Mouse (Mus musculus) lung, postnatal 0 days (tissue): ENCODE measurements around the gene Dvl1.

ENCODE experiments used
- CTCF ChIP-seq: IDR thresholded peaks from 2 replicates; pipeline ENCODE4 v1.5.1; 2016; ENCODE audit warnings: antibody characterized with exemption, mild to moderate bottlenecking
- EP300 ChIP-seq: IDR thresholded peaks from 2 replicates; pipeline ENCODE4 v1.6.1; 2016; ENCODE audit warnings: antibody characterized with exemption, mild to moderate bottlenecking, control low read depth

DNA sequence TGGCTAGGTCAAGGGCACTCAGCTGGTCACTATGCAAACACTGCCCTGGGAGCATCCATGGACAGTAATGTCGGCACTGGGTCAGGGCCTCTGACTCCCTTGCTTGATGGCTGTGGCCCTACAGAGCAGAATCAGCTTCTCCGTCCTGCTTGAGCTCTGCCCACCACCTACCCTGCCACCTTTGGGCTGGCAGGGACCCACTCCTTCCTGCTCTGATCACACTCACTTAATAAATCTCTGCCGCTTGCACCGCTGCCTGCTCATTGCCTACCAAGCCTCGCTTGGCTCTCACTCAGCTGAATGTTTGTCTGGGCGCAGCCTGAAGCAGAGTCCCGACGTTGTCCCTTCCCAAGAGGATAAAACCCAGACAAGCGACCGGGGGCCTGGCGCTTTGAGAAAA, 59.8 kb downstream of the Dvl1 start:
- TF ChIP-seq EP300: no peak
- no peak for TF ChIP-seq CTCF
